Mouse (Mus musculus): Measurements from ENCODE around the gene Impdh1. TPM values are rescaled to one million over a fixed set of nuclear protein-coding genes. Genes with fewer than 3 reads are reported as not detected.

The Impdh1 gene
- 141 TPM for total RNA-seq (2023)

DNA sequence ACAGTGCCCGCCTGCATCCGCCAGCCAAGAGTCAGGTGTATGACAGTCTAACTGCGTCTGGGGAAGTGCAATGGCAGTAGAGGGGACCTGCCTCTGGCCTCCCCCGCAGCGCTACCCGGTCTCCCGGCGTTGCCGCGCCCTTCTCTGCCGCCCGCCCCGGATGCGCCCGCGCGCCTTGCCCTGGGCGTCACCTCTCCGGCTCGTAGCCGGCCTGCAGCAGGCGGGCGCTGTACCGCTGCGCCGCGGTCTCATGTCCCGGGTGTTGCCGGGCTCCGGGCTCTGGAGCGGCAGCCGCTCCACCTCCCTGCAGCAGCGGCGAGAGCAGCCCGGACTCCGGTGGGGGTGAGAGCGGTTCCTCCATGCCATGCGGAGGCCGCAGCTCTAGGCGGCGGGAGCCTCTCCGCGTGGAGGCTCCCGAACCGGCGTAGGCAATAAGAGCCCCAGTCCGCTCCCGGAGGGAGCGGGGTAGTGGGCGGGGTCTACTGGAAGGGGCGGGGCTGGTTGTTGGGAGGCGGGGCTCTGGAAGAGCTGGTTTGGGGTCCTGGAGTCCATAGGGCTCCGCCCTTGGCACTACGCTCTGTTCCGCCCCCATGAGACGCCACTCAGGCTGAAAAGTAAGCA lies at the start of gene Impdh1:
Impdh1 (minus strand) TSS at position 484 of the 621 bp plus-strand sequence.

DNA sequence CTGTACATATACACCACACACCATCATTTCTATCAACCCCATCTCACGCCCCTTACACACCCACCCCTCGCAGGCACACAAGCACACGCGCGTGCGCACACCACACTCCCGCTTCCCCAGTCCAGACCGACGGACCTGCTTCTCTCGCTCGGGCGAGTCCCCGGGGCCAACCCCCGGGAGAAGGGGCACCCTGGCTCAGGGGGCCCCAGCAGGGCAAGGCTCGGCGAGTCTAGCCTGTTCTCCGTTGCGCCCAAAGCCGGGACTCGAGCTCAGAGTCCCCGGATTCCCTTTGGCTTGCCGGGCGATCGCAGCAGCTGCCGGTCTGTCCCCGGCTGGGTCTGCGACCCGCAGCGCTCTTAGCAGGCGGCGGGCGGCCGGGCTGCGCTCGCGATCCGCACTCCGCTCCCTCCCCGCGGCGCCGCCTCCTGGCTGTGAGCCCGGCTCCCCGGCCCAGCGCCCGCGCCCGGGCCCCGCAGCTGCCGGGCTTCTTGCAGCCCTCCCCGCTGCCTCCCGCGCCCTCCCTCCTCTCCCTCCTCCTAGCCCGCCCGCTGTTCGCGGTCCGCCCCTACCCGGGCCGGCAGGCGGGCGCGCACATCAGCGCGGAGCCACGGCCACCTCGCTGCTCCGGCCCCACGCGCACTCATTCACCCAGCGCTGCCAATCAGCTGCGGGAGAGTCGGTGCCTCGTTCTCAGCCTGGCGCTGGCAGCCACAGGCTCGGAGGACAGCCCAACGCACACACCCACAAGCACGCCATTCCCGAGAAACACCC lies 37.1 kb downstream of the Impdh1 start, which contains the start of gene Prrt4:
Prrt4 (minus strand) TSS at position 697 of the 771 bp plus-strand sequence.

DNA sequence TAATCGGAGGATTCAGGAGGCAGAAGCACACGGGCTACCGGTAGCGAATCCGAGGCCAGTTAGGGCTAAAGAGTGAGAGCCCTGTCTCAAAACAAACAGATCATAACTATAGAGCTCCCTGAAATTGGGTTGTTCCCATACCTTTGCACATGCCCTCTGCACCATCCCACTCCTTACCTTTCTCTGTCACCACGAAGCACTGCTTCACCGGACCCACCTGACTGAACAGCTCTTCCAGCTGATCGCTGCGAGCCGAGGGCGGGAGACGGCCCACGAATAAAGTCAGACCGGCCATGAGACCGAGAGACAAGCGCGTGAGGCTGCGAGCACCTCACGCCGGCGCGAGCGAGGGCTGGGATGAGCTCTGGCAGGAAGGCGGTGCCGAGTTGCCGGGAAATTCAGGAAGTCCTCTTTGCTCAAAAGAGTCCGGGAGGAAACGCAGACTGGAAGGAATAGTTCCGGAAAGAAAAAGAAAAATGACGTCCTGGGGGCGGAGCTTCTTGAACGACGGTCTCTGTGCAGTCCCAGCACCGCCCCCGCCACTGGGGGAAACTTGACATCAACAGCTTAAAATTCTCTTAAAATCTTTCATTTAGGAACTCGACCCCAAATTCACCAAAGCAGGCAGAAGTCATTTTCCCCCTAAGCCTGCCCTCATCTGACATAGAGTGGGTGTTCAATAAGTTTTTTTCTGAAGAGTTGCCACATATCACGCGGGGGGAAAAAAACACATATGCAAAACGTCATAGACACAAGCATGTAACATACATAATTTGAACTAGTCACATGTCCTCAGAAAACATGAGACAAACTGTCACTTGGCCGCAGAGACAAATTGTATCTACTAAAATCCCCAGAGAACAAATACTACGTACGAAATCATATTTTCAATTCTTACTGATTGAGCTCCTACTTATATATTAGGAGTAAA lies 51.6 kb downstream of the Impdh1 start, which contains the start of gene Rbm28:
Rbm28 (minus strand) TSS at position 693 of the 931 bp plus-strand sequence.

Other genes with a start within 250 kb of the Impdh1 start
- gene Lep, start 156.1 kb downstream of the Impdh1 start, total RNA-seq (2023): not detected
- gene Rbm28, start 51.4 kb downstream of the Impdh1 start, total RNA-seq (2023): 72.7 TPM
- 0.18 TPM for gene Prrt4, start 36.8 kb downstream of the Impdh1 start, total RNA-seq (2023)
- gene Hilpda, start 56.1 kb upstream of the Impdh1 start, total RNA-seq (2023): 13.3 TPM
- gene Fam71f2, start 63.2 kb upstream of the Impdh1 start, total RNA-seq (2023): 1.9 TPM
- gene Fam71f1, start 102.8 kb upstream of the Impdh1 start, total RNA-seq (2023): not detected
- 51.0 TPM for gene Calu, start 131.7 kb upstream of the Impdh1 start, total RNA-seq (2023)
- gene Opn1sw, start 172.1 kb upstream of the Impdh1 start, total RNA-seq (2023): not detected
- gene Ccdc136, start 179.9 kb upstream of the Impdh1 start, total RNA-seq (2023): 0.65 TPM
- gene Flnc, start 216.9 kb upstream of the Impdh1 start, total RNA-seq (2023): 0.41 TPM

All from CD4-positive naive resting alpha-beta T cell, adult 57 days (primary cell).